In genomic region chr14:107264182-107264581, GRCm38 (mm10) we compare ENCODE assay signal across 15 mouse cellular contexts.
"Had no signal": no experiment of that assay in that cellular context is flagged by ENCODE, and none has a peak within 500 bp of the region (broad histone marks: within the 10 kb centered on the region; RNA-seq: fewer than 3 reads in every experiment).

No protein-coding gene starts in this region.

- DNase-seq: retina, postnatal 1 day; right cerebral cortex, adult 18-20 months; right cerebral cortex, postnatal 14 days; right cerebral cortex, postnatal 25 days; right cerebral cortex, postnatal 4 days; spleen, adult 18-20 months; thymus, adult 18-20 months; thymus, adult 2 months; thymus, postnatal 14 days; thymus, postnatal 25 days; thymus, postnatal 36 days; thymus, postnatal 4 days had no signal

- H3K27ac ChIP-seq: neural tube, embryonic 15.5 days; stomach, embryonic 15.5 days; stomach, postnatal 0 days had no signal

- H3K36me3 ChIP-seq: neural tube, embryonic 15.5 days; stomach, embryonic 15.5 days had no signal

- H3K27me3 ChIP-seq: neural tube, embryonic 15.5 days; stomach, embryonic 15.5 days had no signal

- H3K4me1 ChIP-seq: neural tube, embryonic 15.5 days; stomach, embryonic 15.5 days had no signal

- H3K9ac ChIP-seq: neural tube, embryonic 15.5 days; stomach, embryonic 15.5 days had no signal

- H3K4me3 ChIP-seq: neural tube, embryonic 15.5 days; stomach, embryonic 15.5 days had no signal

- H3K4me2 ChIP-seq: neural tube, embryonic 15.5 days; stomach, embryonic 15.5 days had no signal

- H3K9me3 ChIP-seq: neural tube, embryonic 15.5 days; stomach, embryonic 15.5 days had no signal
